Mouse (Mus musculus): ENCODE data around the gene Etv5. TPM values are rescaled to one million over a fixed set of nuclear protein-coding genes. Genes with fewer than 3 reads are reported as not detected.

Etv5 gene
- polyA plus RNA-seq, 2 experiments from 2014 or later: 4.4 to 5.6 TPM

Other genes with a start within 250 kb of the Etv5 start
- 100 to 1,000 TPM; 457 to 480 TPM for gene Tra2b, start 173.7 kb downstream of the Etv5 start, polyA plus RNA-seq (2017; shearing (Covaris generic))
- 1 to 10 TPM in 1 of 2 experiments, under 1 TPM in 1; 0.80 to 2.1 TPM for gene Dgkg, start 217.5 kb upstream of the Etv5 start, polyA plus RNA-seq (2017; shearing (Covaris generic))

Data from CD4-positive, CD25-positive, alpha-beta regulatory T cell, adult 4 months (primary cell).